Mouse (Mus musculus) CH12.LX (cell line): ENCODE results near the gene Gm1043. TPM values are rescaled to one million over a fixed set of nuclear protein-coding genes. Genes with fewer than 3 reads are reported as not detected.

Experiments used
- DNase-seq: peaks from one replicate; pipeline ENCODE4 v3.0.0-alpha.2; 2013; ENCODE audit errors: extremely low read depth
- H3K27ac ChIP-seq: 2 replicates; pipeline ENCODE4 v1.5.1; 2012; ENCODE audit warnings: low read depth, mild to moderate bottlenecking, control low read depth, moderate library complexity; ENCODE audit not compliant: insufficient read depth
- H3K27me3 ChIP-seq: replicated peaks from 2 replicates; pipeline ENCODE3; 2012; ENCODE audit warnings: inconsistent platforms
- H3K36me3 ChIP-seq, 2 experiments: replicated peaks in 1 of 2; 2 replicates each; pipeline versions ENCODE3 to v1.6.1; 2012; ENCODE audit warnings: inconsistent platforms in 1 of 2, low read length in 1 of 2, mild to moderate bottlenecking in 1 of 2, mixed read lengths in 1 of 2, moderate library complexity in 1 of 2; ENCODE audit not compliant: control insufficient read depth in 1 of 2, insufficient read depth in 1 of 2
- H3K4me1 ChIP-seq, 2 experiments: 2 replicates each; pipeline ENCODE4 v1.6.1; 2012; ENCODE audit warnings: inconsistent platforms in 1 of 2, moderate library complexity in 1 of 2; ENCODE audit not compliant: insufficient read depth in 2 of 2, control insufficient read depth in 1 of 2
- H3K4me2 ChIP-seq: 2 replicates; pipeline ENCODE4 v1.6.1; 2012; ENCODE audit warnings: low read depth, mild to moderate bottlenecking, control low read depth; ENCODE audit not compliant: poor library complexity, insufficient read depth, severe bottlenecking
- H3K4me3 ChIP-seq, 3 experiments: fragments of 150-350 bp in 1 of 3; sonication (generic) in 1 of 3; replicated peaks in 1 of 3; 2 replicates each; pipeline versions ENCODE3 to v1.5.1; 2011 to 2012; ENCODE audit warnings: low read depth in 2 of 3, low read length in 2 of 3, mild to moderate bottlenecking in 2 of 3, moderate library complexity in 2 of 3, control low read depth in 1 of 3, improper control_type of control experiment in 1 of 3, inconsistent platforms in 1 of 3, mixed read lengths in 1 of 3; ENCODE audit not compliant: poor library complexity in 1 of 3
- H3K79me2 ChIP-seq: replicated peaks from 2 replicates; pipeline ENCODE4 v1.6.1; 2012; ENCODE audit warnings: mild to moderate bottlenecking, moderate library complexity; ENCODE audit not compliant: control insufficient read depth, poor library complexity, insufficient read depth, severe bottlenecking; ENCODE audit errors: extremely low read depth
- H3K9ac ChIP-seq: 2 replicates; pipeline ENCODE4 v1.6.1; 2012; ENCODE audit warnings: low read depth, mild to moderate bottlenecking, control low read depth, moderate library complexity; ENCODE audit not compliant: insufficient read depth
- H3K9me3 ChIP-seq: replicated peaks from 2 replicates; pipeline ENCODE3; 2012; ENCODE audit warnings: low read length, inconsistent platforms, mixed read lengths
- CHD1 ChIP-seq: IDR thresholded peaks from 2 replicates; pipeline ENCODE4 v1.6.1; 2012; ENCODE audit warnings: low read depth, low read length, improper control_type of control experiment, inconsistent platforms
- CTCF ChIP-seq, 2 experiments: IDR thresholded peaks in 1 of 2; conservative IDR thresholded peaks in 1 of 2; 2 replicates each; pipeline ENCODE4 v1.5.1; 2011 to 2012; ENCODE audit warnings: low read depth in 2 of 2, low read length in 2 of 2, improper control_type of control experiment in 1 of 2, inconsistent platforms in 1 of 2, mild to moderate bottlenecking in 1 of 2, moderate library complexity in 1 of 2
- E2F4 ChIP-seq: IDR thresholded peaks from 2 replicates; pipeline ENCODE4 v1.6.1; 2011; ENCODE audit warnings: low read depth, low read length, improper control_type of control experiment; ENCODE audit not compliant: insufficient replicate concordance
- EP300 ChIP-seq: IDR thresholded peaks from 2 replicates; pipeline ENCODE4 v1.6.1; 2011; ENCODE audit warnings: low read length, improper control_type of control experiment
- MAFK ChIP-seq: IDR thresholded peaks from 2 replicates; pipeline ENCODE4 v1.6.1; 2011; ENCODE audit warnings: low read length, improper control_type of control experiment; ENCODE audit not compliant: insufficient replicate concordance
- NELFE ChIP-seq: IDR thresholded peaks from 2 replicates; pipeline ENCODE4 v1.6.1; 2011; ENCODE audit warnings: low read depth, low read length, improper control_type of control experiment
- NRF1 ChIP-seq: IDR thresholded peaks from 2 replicates; pipeline ENCODE4 v1.6.1; 2014; ENCODE audit warnings: low read depth, mild to moderate bottlenecking, inconsistent platforms, low read length, improper control_type of control experiment, moderate library complexity
- PAX5 ChIP-seq: IDR thresholded peaks from 2 replicates; pipeline ENCODE4 v1.6.1; 2012; ENCODE audit warnings: low read length, inconsistent platforms, mixed read lengths
- POLR2A ChIP-seq: IDR thresholded peaks from 2 replicates; pipeline ENCODE4 v1.6.1; 2011; ENCODE audit warnings: low read depth, mild to moderate bottlenecking, improper control_type of control experiment, low read length
- POLR2AphosphoS2 ChIP-seq: IDR thresholded peaks from 2 replicates; pipeline ENCODE4 v1.6.1; 2011; ENCODE audit warnings: low read depth, low read length, improper control_type of control experiment
- RCOR1 ChIP-seq: conservative IDR thresholded peaks from 2 replicates; pipeline ENCODE4 v1.6.1; 2012; ENCODE audit warnings: low read depth, mild to moderate bottlenecking, inconsistent platforms, low read length, improper control_type of control experiment
- UBTF ChIP-seq: IDR thresholded peaks from 2 replicates; pipeline ENCODE4 v1.6.1; 2012; ENCODE audit warnings: low read depth, mild to moderate bottlenecking, inconsistent platforms, low read length, improper control_type of control experiment, moderate library complexity
- USF1 ChIP-seq: IDR thresholded peaks from 2 replicates; pipeline ENCODE4 v1.6.1; 2014; ENCODE audit warnings: low read depth, mild to moderate bottlenecking, inconsistent platforms, low read length, improper control_type of control experiment
- ZKSCAN1 ChIP-seq: IDR thresholded peaks from 2 replicates; pipeline ENCODE4 v1.6.1; 2012; ENCODE audit warnings: low read depth, inconsistent platforms, low read length, improper control_type of control experiment, borderline replicate concordance
- dilution Hi-C: fragments of 300-500 bp; cut with MboI; formaldehyde crosslinking; loops from 2 replicates; pipeline ENCODE4 v1.14.3; 2020; ENCODE audit warnings: low sequenced_read_pairs; ENCODE audit not compliant: extremely low pct_unique_long_range_greater_than_20kb, extremely low pct_ligation_motif_present
- in situ Hi-C: fragments of 300-500 bp; cut with MboI; formaldehyde crosslinking; loops from 3 replicates; pipeline ENCODE4 v1.14.3; 2019; ENCODE audit warnings: low sequenced_read_pairs, low pct_ligation_motif_present, low pct_unique_long_range_greater_than_20kb, mixed read lengths
- polyA plus RNA-seq: library from polyadenylated mRNA; unstranded; fragments of >175 nt; gene quantifications from 2 replicates; pipeline ENCODE4 v1.2.1, GENCODE M21; 2012; ENCODE audit warnings: low read depth; ENCODE audit not compliant: insufficient read length
- total RNA-seq, 2 experiments: library from RNA; depleted of rRNA; stranded (reverse); fragments of 300-350 nt in 1 of 2; fragments of >200 nt in 1 of 2; gene quantifications; 2 replicates each; pipeline ENCODE4 v1.2.3; 2012 to 2014

Gene Gm1043
- total and polyA plus RNA-seq, 3 experiments, result not detected

GRCm38 (mm10) chr5:37056471-37056870 lies 28.7 kb upstream of the Gm1043 start:
- dilution Hi-C loops, result no loop called here
- no peaks in the 10 kb centered on the region for H3K27me3 ChIP-seq
- in situ Hi-C loops, result no loop called here
- no peak overlapping the region for H3K4me3 ChIP-seq
- H3K4me2 ChIP-seq, result no peak overlapping the region
- DNase-seq, result no peak
- H3K4me1 ChIP-seq, result peaks cover 7 to 24% of the 10 kb centered on the region in 2 experiments
- H3K9me3 ChIP-seq, result no peaks in the 10 kb centered on the region
- TF ChIP-seq NRF1, result no peak
- no peak for TF ChIP-seq E2F4
- TF ChIP-seq POLR2AphosphoS2, result no peak
- no peak overlapping the region for H3K27ac ChIP-seq
- H3K79me2 ChIP-seq, result no peaks in the 10 kb centered on the region
- H3K36me3 ChIP-seq, result no peaks in the 10 kb centered on the region
- H3K9ac ChIP-seq, result no peak overlapping the region

GRCm38 (mm10) chr5:37061612-37062011 lies 23.6 kb upstream of the Gm1043 start:
- no peak overlapping the region for H3K4me3 ChIP-seq
- in situ Hi-C loops, result no loop called here
- H3K9ac ChIP-seq, result no peak overlapping the region
- DNase-seq, result no peak
- no peaks in the 10 kb centered on the region for H3K36me3 ChIP-seq
- no peaks in the 10 kb centered on the region for H3K27me3 ChIP-seq
- no peaks in the 10 kb centered on the region for H3K79me2 ChIP-seq
- H3K4me1 ChIP-seq, result peaks cover 0 to 27% of the 10 kb centered on the region in 2 experiments; a peak in 2 of 4 replicates
- no peaks in the 10 kb centered on the region for H3K9me3 ChIP-seq
- H3K27ac ChIP-seq, result no peak overlapping the region
- TF ChIP-seq MAFK (no peak), USF1 (no peak), NRF1 (no peak), UBTF (no peak)
- no peak overlapping the region for H3K4me2 ChIP-seq
- dilution Hi-C loops, result no loop called here

GRCm38 (mm10) chr5:37064454-37065449 lies 20.4 kb upstream of the Gm1043 start:
- dilution Hi-C loops, result no loop called here
- Histone ChIP-seq H3K27ac (no peak overlapping the region), H3K4me2 (no peak overlapping the region), H3K9ac (no peak overlapping the region), H3K4me3 (no peak overlapping the region)
- TF ChIP-seq PAX5, result no peak
- no peak for TF ChIP-seq CHD1
- TF ChIP-seq POLR2A, result no peak
- no peak for TF ChIP-seq NRF1
- TF ChIP-seq CTCF (conservative IDR thresholded peaks at IDR 0.05 in 1 of 2, IDR thresholded peaks at IDR 0.05 in 1 of 2; ENCODE audit: low read depth in 2 of 2, low read length in 2 of 2), result no peak
- no peak for TF ChIP-seq NELFE
- TF ChIP-seq ZKSCAN1, result no peak
- no peak for TF ChIP-seq RCOR1
- TF ChIP-seq EP300, result no peak
- TF ChIP-seq, all 38 proteins: peak for 0
- Histone ChIP-seq H3K4me1 (peaks cover 0 to 32% of the 10 kb centered on the region in 2 experiments; a peak in 2 of 4 replicates), H3K9me3 (no peaks in the 10 kb centered on the region), H3K27me3 (no peaks in the 10 kb centered on the region), H3K79me2 (no peaks in the 10 kb centered on the region), H3K36me3 (no peaks in the 10 kb centered on the region)
- in situ Hi-C loops, result no loop called here
- DNase-seq, result no peak
